Mouse (Mus musculus) lung, embryonic 14.5 days (tissue): ENCODE data around the gene Zdhhc12. TPM values are rescaled to one million over a fixed set of nuclear protein-coding genes. Genes with fewer than 3 reads are reported as not detected.

Experiments
- ATAC-seq: fragments of 200-750 bp; cut with Nextera tagmentation; 2 replicates; pipeline ENCODE4 v1.8.0; 2017; ENCODE audit warnings: mild to moderate bottlenecking, moderate TSS enrichment, moderate library complexity; ENCODE audit not compliant: insufficient read depth
- DNase-seq: peaks from one replicate; pipeline ENCODE4 v3.0.0-alpha.2; 2015
- H3K27ac ChIP-seq: fragments of 300-500 bp; sonication (generic); 2 replicates; pipeline ENCODE4 v1.5.1; 2014; ENCODE audit warnings: low read depth, mild to moderate bottlenecking, moderate library complexity
- H3K27me3 ChIP-seq: fragments of 300-500 bp; sonication (generic); 2 replicates; pipeline ENCODE4 v1.6.1; 2014; ENCODE audit warnings: low read length, control low read depth; ENCODE audit not compliant: insufficient read depth
- H3K36me3 ChIP-seq: fragments of 300-500 bp; sonication (generic); 2 replicates; pipeline ENCODE4 v1.6.1; 2014; ENCODE audit warnings: control low read depth; ENCODE audit not compliant: insufficient read depth
- H3K4me1 ChIP-seq: fragments of 300-500 bp; sonication (generic); 2 replicates; pipeline ENCODE4 v1.6.1; 2014; ENCODE audit warnings: antibody characterized with exemption, control low read depth; ENCODE audit not compliant: insufficient read depth
- H3K4me2 ChIP-seq: fragments of 300-500 bp; sonication (generic); 2 replicates; pipeline ENCODE4 v1.6.1; 2014; ENCODE audit warnings: mild to moderate bottlenecking
- H3K4me3 ChIP-seq: fragments of 300-500 bp; sonication (generic); 2 replicates; pipeline ENCODE4 v1.5.1; 2014; ENCODE audit warnings: low read depth, low read length
- H3K9ac ChIP-seq: fragments of 300-500 bp; sonication (generic); 2 replicates; pipeline ENCODE4 v1.6.1; 2014
- H3K9me3 ChIP-seq: fragments of 300-500 bp; sonication (generic); 2 replicates; pipeline ENCODE4 v1.6.1; 2016; ENCODE audit warnings: low read depth, low read length, control low read depth
- CTCF ChIP-seq: IDR thresholded peaks from 2 replicates; pipeline ENCODE4 v1.5.1; 2016; ENCODE audit warnings: antibody characterized with exemption, low read depth
- WGBS: fragments of 180-500 bp; shearing (Covaris S2); extraction: QIAGEN DNeasy Blood & Tissue Kit; methylation state at CpG from one replicate; pipeline ENCODE4 v1.1.7; 2014; 5-methylcytosine and 5-hydroxymethylcytosine counted together
- polyA plus RNA-seq: library from polyadenylated mRNA; unstranded; fragments of >200 nt; fragmentation: Nextera tagmentation; extraction: Ambion mirVana; gene quantifications from 2 replicates; pipeline ENCODE4 v1.2.1, GENCODE M21; 2014

Gene Zdhhc12
- polyA plus RNA-seq, 1 experiment from 2014 or later, result 31.5 TPM

GRCm38 (mm10) chr2:30076439-30076838 lies 17.0 kb downstream of the Zdhhc12 start:
- WGBS, result 91% methylated on average over 8 of the region's 9 CpGs
- Histone ChIP-seq H3K27ac (no peak overlapping the region), H3K36me3 (peaks cover 24% of the 10 kb centered on the region), H3K9me3 (no peaks in the 10 kb centered on the region), H3K4me1 (0 out of 2 replicates have a peak, but pooled peaks cover 5% of the 10 kb centered on the region), H3K9ac (no peak overlapping the region), H3K27me3 (no peaks in the 10 kb centered on the region), H3K4me3 (no peak overlapping the region), H3K4me2 (no peak overlapping the region)
- TF ChIP-seq CTCF, result no peak
- peak; percentile 6 for DNase-seq
- ATAC-seq, result no peak

GRCm38 (mm10) chr2:30075625-30076024 lies 17.8 kb downstream of the Zdhhc12 start:
- Histone ChIP-seq H3K4me2 (no peak overlapping the region), H3K27ac (no peak overlapping the region), H3K4me1 (0 out of 2 replicates have a peak, but pooled peaks cover 5% of the 10 kb centered on the region), H3K4me3 (no peak overlapping the region), H3K9ac (no peak overlapping the region), H3K9me3 (no peaks in the 10 kb centered on the region), H3K27me3 (no peaks in the 10 kb centered on the region), H3K36me3 (peaks cover 26% of the 10 kb centered on the region)
- DNase-seq (no peak), ATAC-seq (no peak)
- TF ChIP-seq CTCF, result no peak
- 53% methylated on average over 3 of the region's 3 CpGs for whole genome bisulfite sequencing

GRCm38 (mm10) chr2:30073285-30073684 lies 20.2 kb downstream of the Zdhhc12 start:
- H3K27me3 ChIP-seq, result no peaks in the 10 kb centered on the region
- H3K4me2 ChIP-seq, result no peak overlapping the region
- 72% methylated on average over 3 of the region's 3 CpGs for WGBS
- H3K4me1 ChIP-seq, result 0 out of 2 replicates have a peak, but pooled peaks cover 2% of the 10 kb centered on the region
- H3K36me3 ChIP-seq, result peaks cover 50% of the 10 kb centered on the region
- H3K9ac ChIP-seq, result no peak overlapping the region
- no peak for TF ChIP-seq CTCF
- H3K27ac ChIP-seq, result no peak overlapping the region
- no peak for DNase-seq
- H3K9me3 ChIP-seq, result no peaks in the 10 kb centered on the region
- ATAC-seq, result no peak
- H3K4me3 ChIP-seq, result no peak overlapping the region

GRCm38 (mm10) chr2:30072875-30073274 lies 20.6 kb downstream of the Zdhhc12 start:
- Histone ChIP-seq H3K27ac (no peak overlapping the region), H3K9ac (no peak overlapping the region), H3K4me3 (no peak overlapping the region), H3K4me2 (no peak overlapping the region), H3K4me1 (0 out of 2 replicates have a peak, but pooled peaks cover 3% of the 10 kb centered on the region), H3K9me3 (no peaks in the 10 kb centered on the region), H3K27me3 (no peaks in the 10 kb centered on the region), H3K36me3 (peaks cover 54% of the 10 kb centered on the region)
- ATAC-seq (no peak), DNase-seq (no peak)
- no peak for TF ChIP-seq CTCF
- 73% methylated on average over 7 of the region's 7 CpGs for WGBS

GRCm38 (mm10) chr2:30067962-30068361 lies 25.5 kb downstream of the Zdhhc12 start:
- WGBS, result 15% methylated on average over 7 of the region's 7 CpGs
- Histone ChIP-seq H3K4me1 (peaks cover 15% of the 10 kb centered on the region; the same call in 1 of the 2 replicates), H3K9me3 (no peaks in the 10 kb centered on the region), H3K4me2 (peak overlapping the region; percentile 67), H3K9ac (peak overlapping the region; percentile 99), H3K36me3 (peaks cover 41% of the 10 kb centered on the region), H3K27ac (0 out of 2 replicates have a peak overlapping the region, but pooled peaks have one; percentile 0), H3K27me3 (no peaks in the 10 kb centered on the region), H3K4me3 (peak overlapping the region; percentile 99)
- TF ChIP-seq CTCF, result no peak
- no peak for DNase-seq
- ATAC-seq, result no peak

- TF ChIP-seq CTCF, result no peak
- peak overlapping the region; percentile 99 for H3K4me3 ChIP-seq
- DNase-seq (peak; percentile 69), ATAC-seq (peak; percentile 22)
- H3K9me3 ChIP-seq, result no peaks in the 10 kb centered on the region
- under 1% methylated on average over 68 of the region's 69 CpGs for WGBS
- H3K36me3 ChIP-seq, result peaks cover 34% of the 10 kb centered on the region
- H3K9ac ChIP-seq, result peak overlapping the region; percentile 99
- peak overlapping the region; percentile 67 for H3K4me2 ChIP-seq
- peak overlapping the region; percentile 100 for H3K27ac ChIP-seq
- peaks cover 15% of the 10 kb centered on the region; the same call in 1 of the 2 replicates for H3K4me1 ChIP-seq
- H3K27me3 ChIP-seq, result no peaks in the 10 kb centered on the region
Observed at GRCm38 (mm10) chr2:30067031-30067888, 26.2 kb downstream of the Zdhhc12 start.
